Mouse (Mus musculus): Measurements from ENCODE around the gene Olfr365. TPM values are rescaled to one million over a fixed set of nuclear protein-coding genes. Genes with fewer than 3 reads are reported as not detected.

Olfr365 gene
- polyA plus RNA-seq (2017; shearing (Covaris generic)) = not detected

GRCm38 (mm10) chr2:37187898-37188297 lies at the start of gene Olfr365:
TSS of gene Olfr365 (plus strand) at chr2:37188198.

DNA sequence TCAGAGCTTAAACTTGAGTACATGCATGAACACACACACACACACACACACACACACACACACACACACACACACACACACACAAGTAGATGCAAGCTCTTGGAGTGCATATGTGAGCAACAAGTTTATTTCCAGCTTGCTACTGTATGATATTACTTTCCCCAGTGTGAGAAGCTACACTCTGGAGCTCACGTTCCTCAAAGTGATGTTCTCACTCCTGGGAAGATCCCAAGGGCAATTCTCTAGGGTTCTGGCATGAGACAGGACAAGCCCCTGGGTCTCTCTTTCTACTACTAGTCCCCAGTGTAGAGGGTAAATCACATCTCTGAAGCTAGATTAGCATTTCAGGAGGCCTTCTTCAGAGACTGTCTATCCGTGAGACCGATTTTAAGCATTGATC lies 49.0 kb upstream of the Olfr365 start, which contains the start of gene Olfr364-ps1:
TSS of gene Olfr364-ps1 (plus strand) at position 301 of the 400 bp plus-strand sequence.

DNA sequence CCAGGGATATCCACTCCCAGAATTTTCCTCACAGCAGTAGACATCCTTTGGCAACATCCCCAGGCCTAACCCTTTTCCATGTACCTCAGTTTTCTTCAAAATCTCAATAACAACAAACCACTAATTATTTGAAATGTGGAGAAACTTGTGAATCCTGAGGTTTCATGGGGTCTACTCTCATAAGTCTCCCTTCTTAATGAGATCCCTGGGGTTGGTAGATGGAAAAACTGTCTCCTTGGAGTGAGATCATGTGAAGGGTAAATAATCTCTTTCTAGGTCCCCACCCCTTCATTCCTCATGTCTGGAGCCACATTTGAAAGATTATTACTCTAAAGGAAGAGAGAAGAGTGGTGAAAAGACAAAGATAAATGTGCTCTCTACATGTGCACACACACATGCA lies 23.3 kb downstream of the Olfr365 start, which contains the start of gene Olfr366:
TSS of gene Olfr366 (plus strand) at position 301 of the 400 bp plus-strand sequence.

Other genes starting within 250 kb of the Olfr365 start
- gene Olfr357, start 194.4 kb upstream of the Olfr365 start, polyA plus RNA-seq (2017; shearing (Covaris generic)) = not detected
- gene Olfr358, start 178.9 kb upstream of the Olfr365 start, polyA plus RNA-seq (2017; shearing (Covaris generic)) = not detected
- not detected for gene Olfr360, start 122.5 kb upstream of the Olfr365 start, polyA plus RNA-seq (2017; shearing (Covaris generic))
- gene Olfr361, start 98.9 kb upstream of the Olfr365 start, polyA plus RNA-seq (2017; shearing (Covaris generic)) = not detected
- gene Olfr362, start 70.3 kb upstream of the Olfr365 start, polyA plus RNA-seq (2017; shearing (Covaris generic)) = not detected
- gene Olfr364-ps1, start 48.9 kb upstream of the Olfr365 start, polyA plus RNA-seq (2017; shearing (Covaris generic)) = not detected
- not detected for gene Olfr366, start 23.4 kb downstream of the Olfr365 start, polyA plus RNA-seq (2017; shearing (Covaris generic))
- not detected for gene Olfr368, start 138.3 kb downstream of the Olfr365 start, polyA plus RNA-seq (2017; shearing (Covaris generic))
- 35.6 TPM for gene Pdcl, start 171.1 kb downstream of the Olfr365 start, polyA plus RNA-seq (2017; shearing (Covaris generic))
- gene Rc3h2, start 234.7 kb downstream of the Olfr365 start, polyA plus RNA-seq (2017; shearing (Covaris generic)) = 18.7 TPM

Measured in CD4-positive, CD25-positive, alpha-beta regulatory T cell, adult 9 weeks (primary cell).